Mouse (Mus musculus) spleen, adult 18-20 months (tissue): ENCODE results near the gene 2010111I01Rik.
"Not testable (repeated sequence)": the region's sequence is repeated elsewhere in the genome, so short reads cannot be mapped to it uniquely, and the experiment has no call there.

ENCODE experiments used
- DNase-seq, 2 experiments: peaks; one replicate each; pipeline ENCODE4 v3.0.0; 2022; ENCODE audit warnings: mixed read lengths in 2 of 2

2010111I01Rik gene

GRCm38 (mm10) chr13:63223026-63223770 is 258.5 kb downstream of the 2010111I01Rik start:
- no peak for DNase-seq

DNA sequence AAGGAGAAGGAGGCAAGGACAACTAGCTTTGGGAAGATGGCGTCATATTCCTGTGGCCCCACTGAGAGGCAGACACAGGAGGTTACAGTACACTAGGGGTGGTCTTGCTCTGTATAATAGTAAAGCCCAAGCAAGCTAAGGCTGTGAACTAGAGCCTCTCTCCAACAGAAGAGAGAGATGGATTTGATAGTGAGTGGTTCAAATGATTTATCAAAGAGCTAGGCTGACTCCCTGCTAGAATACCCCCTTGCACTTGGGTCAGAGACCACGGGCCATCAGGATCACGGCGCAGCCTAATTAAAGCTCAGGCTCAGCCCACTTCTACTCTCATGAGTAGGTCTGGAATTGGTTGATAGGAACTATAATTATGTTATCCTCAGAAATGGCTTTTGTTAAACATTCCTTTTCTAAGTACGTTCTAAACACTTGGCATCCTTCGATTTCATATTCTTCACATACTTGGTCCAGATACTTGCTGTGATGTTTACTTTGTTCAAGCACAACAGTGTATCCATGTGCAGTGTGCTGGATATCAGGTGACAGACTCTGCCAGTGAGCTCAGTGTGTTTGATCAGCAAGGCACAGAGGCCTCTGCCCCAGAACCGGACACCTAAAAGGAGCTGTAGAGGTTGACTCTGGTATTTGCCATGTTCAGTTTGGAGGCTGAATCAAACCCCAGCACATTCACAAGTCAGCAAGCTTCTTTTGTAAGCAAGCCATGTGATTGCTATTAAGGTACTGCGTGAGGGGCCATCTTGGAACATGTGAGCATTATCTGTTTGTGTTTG is 261.3 kb downstream of the 2010111I01Rik start:
- DNase-seq, result no peak

GRCm38 (mm10) chr13:63227785-63228184 is 263.1 kb downstream of the 2010111I01Rik start:
- DNase-seq, result no peak

DNA sequence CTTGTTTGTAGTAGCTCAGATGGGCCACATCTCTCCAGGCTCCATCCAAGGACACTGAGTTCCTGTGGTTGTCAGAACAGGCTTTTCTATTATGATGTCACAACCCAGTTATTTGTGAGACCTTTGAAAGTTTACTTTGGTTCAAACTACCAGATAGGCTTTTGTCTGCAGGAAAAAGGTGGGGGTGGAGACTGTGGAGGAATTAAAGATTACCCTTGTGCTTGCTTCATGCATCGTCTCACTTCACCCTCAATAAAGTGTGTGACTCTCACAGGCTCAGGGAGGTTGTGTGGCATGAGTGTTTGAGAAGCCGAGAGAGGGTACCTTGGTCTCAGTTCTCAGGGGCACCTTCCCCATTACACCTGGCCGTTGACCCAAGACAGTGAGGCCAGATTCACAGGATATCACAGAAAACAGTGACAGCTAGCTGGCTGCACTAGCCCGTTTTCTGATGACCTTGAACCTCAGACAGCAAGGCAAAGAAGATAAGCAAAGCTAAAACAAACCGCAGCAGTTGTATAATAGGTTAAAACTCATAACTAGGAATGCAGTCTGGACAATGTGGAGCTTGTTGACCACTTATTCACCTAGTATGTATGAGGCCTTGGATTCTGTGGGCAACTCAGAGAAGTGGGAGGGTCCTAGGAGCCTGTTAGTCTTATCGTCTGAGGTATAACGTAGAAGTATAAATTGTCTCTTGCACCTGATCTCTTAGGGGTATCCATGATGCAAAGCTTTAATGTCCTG is 266.4 kb downstream of the 2010111I01Rik start:
- DNase-seq, result no peak

- no peak for DNase-seq
Observed at GRCm38 (mm10) chr13:63231702-63232070, 267.0 kb downstream of the 2010111I01Rik start.

DNA sequence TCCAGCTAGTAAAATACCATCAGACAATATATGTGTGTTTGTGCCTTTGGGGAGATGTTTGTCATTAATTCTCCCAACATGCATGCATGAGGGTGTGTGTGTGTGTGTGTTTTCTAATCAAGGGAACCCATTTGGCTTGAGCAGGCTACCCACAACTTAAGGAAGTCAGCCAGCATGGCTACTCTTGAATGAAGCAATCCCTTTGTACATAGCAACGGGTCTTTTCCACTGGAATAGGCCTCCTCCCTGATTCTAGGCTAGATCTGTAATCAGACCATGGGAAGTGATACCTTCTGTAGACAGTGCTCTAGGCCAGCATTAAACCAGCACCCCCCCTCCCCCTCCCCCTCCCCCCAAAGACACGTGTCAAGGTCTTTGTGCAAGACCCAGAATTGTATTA is 267.9 kb downstream of the 2010111I01Rik start:
- DNase-seq, result no peak

DNA sequence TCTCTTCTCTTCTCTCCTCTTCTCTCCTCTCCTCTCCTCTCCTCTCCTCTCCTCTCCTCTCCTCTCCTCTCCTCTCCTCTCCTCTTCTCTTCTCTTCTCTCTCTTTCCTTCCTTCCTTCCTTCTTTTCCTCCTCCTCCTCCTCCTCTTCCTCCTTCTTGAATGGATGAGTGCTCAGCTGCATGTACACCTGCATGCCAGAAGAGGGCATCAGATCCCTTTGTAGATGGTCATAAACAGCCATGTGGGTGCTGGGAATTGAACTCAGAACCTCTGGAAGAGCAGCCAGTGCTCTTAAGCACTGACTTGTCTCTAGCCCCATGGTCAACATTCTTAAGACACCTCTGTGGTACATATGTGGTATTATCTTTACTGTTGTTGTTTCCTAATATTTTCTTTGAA is 269.8 kb downstream of the 2010111I01Rik start:
- DNase-seq, result not testable (repeated sequence)

GRCm38 (mm10) chr13:63235551-63235950 is 270.9 kb downstream of the 2010111I01Rik start:
- no peak for DNase-seq

DNA sequence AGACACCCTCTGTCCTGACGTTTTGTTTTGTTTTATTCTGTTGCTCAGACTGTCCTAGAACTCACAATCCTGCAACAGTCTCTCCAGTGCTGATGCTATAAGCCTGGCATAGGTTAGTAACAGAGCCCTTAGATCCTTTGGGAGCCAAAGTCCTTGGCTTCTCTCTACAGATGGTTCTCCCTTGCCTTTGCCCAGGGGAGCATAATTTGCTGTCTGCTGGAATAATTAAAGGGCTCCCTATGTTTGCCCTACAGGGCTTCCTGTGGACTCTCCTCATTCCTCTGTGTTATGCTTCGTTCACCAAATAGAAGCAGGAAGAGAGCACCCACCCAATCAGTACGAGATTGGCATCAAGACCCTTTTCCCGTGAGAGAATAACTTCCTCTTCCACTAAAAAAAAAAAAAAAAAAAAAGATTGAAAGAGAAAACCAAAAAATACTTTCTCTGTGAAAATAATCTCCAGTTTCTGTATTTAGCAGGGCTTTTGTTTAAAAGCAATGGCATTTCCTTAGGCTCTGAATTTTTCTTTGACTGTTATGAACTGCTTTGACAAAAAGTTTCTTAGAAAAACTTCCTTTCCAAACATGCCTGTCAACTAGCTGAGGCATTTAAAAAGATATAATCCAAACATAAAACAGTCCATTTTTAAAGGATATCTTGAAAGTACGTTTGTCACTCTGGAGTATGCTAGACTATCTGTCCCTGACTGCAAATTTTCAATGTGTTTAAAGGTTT is 271.6 kb downstream of the 2010111I01Rik start:
- DNase-seq, result no peak

- no peak for DNase-seq
Observed at GRCm38 (mm10) chr13:63238045-63238444, 273.4 kb downstream of the 2010111I01Rik start.

GRCm38 (mm10) chr13:63239301-63239804 is 274.7 kb downstream of the 2010111I01Rik start:
- DNase-seq, result no peak

DNA sequence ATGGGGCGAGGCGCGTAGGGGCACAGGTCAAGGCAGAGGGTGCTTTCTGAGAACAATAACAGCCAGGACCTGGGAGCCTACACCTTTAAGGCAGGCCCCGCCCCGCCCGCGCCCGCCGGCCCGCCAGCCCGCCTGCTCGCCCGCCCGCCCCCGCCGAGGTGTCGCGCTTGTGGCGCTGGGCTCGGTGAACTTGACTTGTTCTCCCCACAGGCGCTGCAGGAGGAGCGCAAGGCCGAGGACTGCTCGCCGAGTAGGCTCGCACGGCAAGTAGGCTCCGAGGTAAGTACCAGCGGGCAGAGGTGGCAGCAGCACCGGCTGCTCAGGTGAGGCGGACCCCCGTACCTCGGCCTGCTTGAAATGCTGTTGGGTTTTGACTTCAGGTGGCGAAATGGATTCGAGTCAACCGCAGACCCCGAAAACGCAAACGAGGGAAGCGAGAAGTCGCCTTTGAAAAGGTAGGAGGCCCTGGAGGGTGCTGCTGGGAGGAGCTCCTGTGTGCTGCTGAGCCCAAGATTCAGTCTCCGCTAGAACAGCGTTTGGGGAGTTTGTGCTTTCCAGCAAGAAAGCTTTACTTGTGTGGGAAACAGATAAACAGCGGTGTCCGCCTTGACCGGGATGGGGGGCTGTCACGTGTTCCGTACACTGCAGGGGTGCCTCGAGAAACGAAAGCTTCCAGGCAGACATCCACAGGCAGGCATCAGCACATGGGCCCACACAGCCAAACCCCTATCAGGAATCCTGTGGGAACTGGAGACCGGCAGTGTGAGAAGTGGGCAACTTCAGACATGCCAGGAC is 275.4 kb downstream of the 2010111I01Rik start:
- peak; percentile 73 to 83 for DNase-seq

DNA sequence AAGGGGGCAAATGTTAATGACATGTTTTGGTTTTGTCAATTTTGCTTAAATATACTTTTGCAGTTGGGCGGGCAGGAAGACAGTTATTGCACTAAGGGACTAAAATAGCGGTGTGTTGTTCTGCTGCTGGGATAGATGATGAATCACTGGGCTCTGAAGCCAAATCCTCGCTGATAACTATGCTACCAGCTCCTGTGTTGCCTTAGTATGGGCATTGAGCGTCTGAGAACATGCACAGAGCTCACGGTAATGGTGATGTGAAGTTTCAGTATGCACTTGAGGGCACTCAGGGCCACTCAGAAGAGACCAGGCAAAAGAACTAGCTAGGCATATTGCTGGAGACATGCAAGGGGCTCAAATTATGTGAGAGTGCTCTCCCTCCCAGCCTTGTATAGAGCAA is 276.1 kb downstream of the 2010111I01Rik start:
- no peak for DNase-seq

DNA sequence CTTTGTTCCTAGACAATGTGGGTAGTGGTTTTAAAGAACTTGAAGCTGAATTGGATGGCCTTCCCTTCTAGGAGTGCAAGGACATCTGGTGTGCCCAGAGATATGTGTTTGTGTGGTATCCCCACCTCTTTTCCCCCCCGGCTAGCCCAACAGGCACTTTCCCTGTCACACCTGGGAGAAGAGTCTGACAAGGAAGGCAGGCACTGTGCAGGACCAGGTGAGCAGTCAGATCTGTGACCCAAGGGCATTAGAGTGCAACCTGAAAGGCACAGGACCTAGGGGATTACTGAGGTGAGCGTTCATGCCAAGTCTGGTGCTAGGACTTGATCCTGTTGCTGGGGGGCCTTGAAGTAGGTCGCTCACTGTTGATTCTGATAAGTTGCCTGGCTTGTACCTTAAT is 277.0 kb downstream of the 2010111I01Rik start:
- DNase-seq, result no peak

- DNase-seq, result no peak
Observed at GRCm38 (mm10) chr13:63242401-63243192, 277.9 kb downstream of the 2010111I01Rik start.

- DNase-seq, result no peak
Observed at GRCm38 (mm10) chr13:63243586-63243985, 278.9 kb downstream of the 2010111I01Rik start.

- no peak for DNase-seq
Observed at GRCm38 (mm10) chr13:63244425-63244824, 279.7 kb downstream of the 2010111I01Rik start.

DNA sequence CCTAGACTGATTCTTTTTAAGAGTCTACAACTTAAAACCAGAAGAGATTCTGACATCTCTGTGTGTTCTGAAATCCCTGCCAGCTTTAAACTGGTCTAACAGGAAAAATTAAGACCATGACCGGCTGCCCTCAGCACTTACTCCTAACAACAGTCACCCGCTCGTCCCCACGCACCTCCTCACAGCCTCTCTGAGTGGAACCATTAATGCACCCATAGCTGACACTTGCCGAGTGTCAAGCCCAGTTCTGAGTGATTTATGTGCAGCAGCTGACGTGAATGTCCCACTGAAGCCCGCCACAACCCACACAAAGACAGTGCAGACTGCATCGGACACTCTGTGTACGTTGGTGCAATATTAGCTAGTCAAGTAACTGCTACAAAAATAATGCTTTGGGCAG is 280.5 kb downstream of the 2010111I01Rik start:
- DNase-seq, result no peak

GRCm38 (mm10) chr13:63245812-63246211 is 281.1 kb downstream of the 2010111I01Rik start:
- no peak for DNase-seq

DNA sequence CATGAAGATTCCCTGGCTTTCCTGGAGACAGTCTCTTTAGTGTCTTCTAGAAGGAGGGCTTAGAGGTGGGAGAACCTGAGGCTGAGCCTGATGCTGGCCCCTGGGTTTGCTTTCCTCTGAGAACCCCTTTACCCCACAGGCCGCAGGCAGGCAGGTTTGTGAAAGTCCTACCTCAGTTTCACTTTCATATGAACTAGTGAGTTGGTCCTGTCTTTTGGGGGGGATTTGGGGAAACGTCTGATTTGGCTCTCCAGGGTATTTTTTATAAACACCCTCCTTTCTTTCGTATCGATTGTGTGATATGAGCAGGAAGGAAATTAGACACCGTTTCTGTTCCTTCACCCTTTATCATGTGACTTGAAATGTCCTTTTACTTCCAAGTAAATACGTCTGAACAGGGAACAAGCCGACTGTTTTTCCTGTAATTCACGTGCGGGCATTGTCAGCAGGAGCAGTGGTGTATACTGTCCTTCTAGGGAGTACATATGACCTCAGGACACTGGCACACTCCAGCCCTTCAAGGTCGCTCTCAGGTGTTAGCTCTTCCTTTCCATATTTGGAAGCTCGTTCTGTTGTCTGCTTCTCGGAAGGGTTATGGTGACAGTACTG is 281.7 kb downstream of the 2010111I01Rik start:
- no peak for DNase-seq
